Mouse (Mus musculus) neural tube, embryonic 15.5 days (tissue): ENCODE data around the gene Gga3. TPM values are rescaled to one million over a fixed set of nuclear protein-coding genes. Genes with fewer than 3 reads are reported as not detected.
"Not testable (repeated sequence)": the region's sequence is repeated elsewhere in the genome, so short reads cannot be mapped to it uniquely, and the experiment has no call there.

Experiments used
- ATAC-seq: fragments of 200-750 bp; cut with Nextera tagmentation; 2 replicates; pipeline ENCODE4 v1.8.0; 2017; ENCODE audit warnings: mild to moderate bottlenecking, moderate TSS enrichment, moderate library complexity; ENCODE audit not compliant: low FRiP score
- H3K27ac ChIP-seq: fragments of 300-500 bp; sonication (generic); replicated peaks from 2 replicates; pipeline ENCODE4 v1.5.1; 2015; ENCODE audit warnings: mild to moderate bottlenecking, inconsistent platforms
- H3K27me3 ChIP-seq: fragments of 300-500 bp; sonication (generic); replicated peaks from 2 replicates; pipeline ENCODE4 v1.6.1; 2015; ENCODE audit warnings: inconsistent platforms
- H3K36me3 ChIP-seq: fragments of 300-500 bp; sonication (generic); 2 replicates; pipeline ENCODE4 v1.6.1; 2015; ENCODE audit warnings: inconsistent platforms
- H3K4me1 ChIP-seq: fragments of 300-500 bp; sonication (generic); 2 replicates; pipeline ENCODE4 v1.6.1; 2015; ENCODE audit warnings: inconsistent platforms
- H3K4me2 ChIP-seq: fragments of 300-500 bp; sonication (generic); 2 replicates; pipeline ENCODE4 v1.6.1; 2015; ENCODE audit warnings: inconsistent platforms, mild to moderate bottlenecking, moderate library complexity
- H3K4me3 ChIP-seq: fragments of 300-500 bp; sonication (generic); replicated peaks from 2 replicates; pipeline ENCODE4 v1.5.1; 2015; ENCODE audit warnings: mild to moderate bottlenecking, inconsistent platforms
- H3K9ac ChIP-seq: fragments of 300-500 bp; sonication (generic); replicated peaks from 2 replicates; pipeline ENCODE4 v1.6.1; 2015; ENCODE audit warnings: mild to moderate bottlenecking, inconsistent platforms
- H3K9me3 ChIP-seq: fragments of 300-500 bp; sonication (generic); replicated peaks from 2 replicates; pipeline ENCODE4 v1.6.1; 2016; ENCODE audit warnings: inconsistent platforms
- WGBS: fragments of 180-500 bp; shearing (Covaris S2); methylation state at CpG from one replicate; pipeline ENCODE4 v1.1.7; 2015; ENCODE audit warnings: mixed read lengths; 5-methylcytosine and 5-hydroxymethylcytosine counted together
- polyA plus RNA-seq: library from polyadenylated mRNA; unstranded; fragments of >200 nt; fragmentation: Nextera tagmentation; extraction: Ambion mirVana; gene quantifications from 2 replicates; pipeline ENCODE4 v1.2.1, GENCODE M21; 2015

Gene Gga3
- 34.6 and 35.0 TPM in 2 replicates for polyA plus RNA-seq

GRCm38 (mm10) chr11:115603476-115604303 is at the start of gene Gga3, which contains the start of gene Mrps7:
Gga3 (minus strand) TSS chr11:115604051.
Mrps7 (plus strand) TSS chr11:115603925.
- peak; percentile 96 for ATAC-seq
- WGBS = under 1% methylated on average over 79 of the region's 93 CpGs

GRCm38 (mm10) chr11:115653194-115653593 is 49.3 kb upstream of the Gga3 start:
- no peak for ATAC-seq
- no peak overlapping the region for H3K9ac ChIP-seq
- no peak overlapping the region for H3K27ac ChIP-seq
- 85% methylated on average over 3 of the region's 3 CpGs for WGBS
- H3K27me3 ChIP-seq = no peaks in the 10 kb centered on the region
- H3K4me3 ChIP-seq = no peak overlapping the region
- 0 out of 2 replicates have a peak, but pooled peaks cover 6% of the 10 kb centered on the region for H3K4me1 ChIP-seq
- no peaks in the 10 kb centered on the region for H3K9me3 ChIP-seq
- H3K4me2 ChIP-seq = no peak overlapping the region
- H3K36me3 ChIP-seq = peaks cover 27% of the 10 kb centered on the region

More at GRCm38 (mm10) chr11:115603476-115604303, at the start of gene Gga3, which contains the start of gene Mrps7:
- Histone ChIP-seq H3K4me2 (peak within 1 kb of the TSS; percentile 92), H3K27me3 (no peaks in the 10 kb centered on the region), H3K9ac (peak within 1 kb of the TSS; percentile 94), H3K4me1 (peaks cover 38% of the 10 kb centered on the region), H3K4me3 (peak within 1 kb of the TSS; percentile 67), H3K9me3 (no peaks in the 10 kb centered on the region), H3K27ac (peak within 1 kb of the TSS; percentile 95), H3K36me3 (peaks cover 39% of the 10 kb centered on the region)

GRCm38 (mm10) chr11:115651680-115652079 is 47.8 kb upstream of the Gga3 start:
- Histone ChIP-seq H3K27me3 (no peaks in the 10 kb centered on the region), H3K9me3 (no peaks in the 10 kb centered on the region), H3K4me1 (0 out of 2 replicates have a peak, but pooled peaks cover 6% of the 10 kb centered on the region), H3K36me3 (peaks cover 33% of the 10 kb centered on the region), H3K9ac (no peak overlapping the region), H3K4me2 (no peak overlapping the region), H3K4me3 (no peak overlapping the region), H3K27ac (no peak overlapping the region)
- WGBS = 92% methylated on average over 3 of the region's 3 CpGs
- ATAC-seq = no peak

GRCm38 (mm10) chr11:115649706-115650105 is 45.9 kb upstream of the Gga3 start:
- WGBS = 63% methylated on average over 10 of the region's 10 CpGs
- Histone ChIP-seq H3K4me2 (no peak overlapping the region), H3K9me3 (no peaks in the 10 kb centered on the region), H3K27ac (peak overlapping the region; percentile 43; the same call in 1 of the 2 replicates), H3K4me1 (0 out of 2 replicates have a peak, but pooled peaks cover 4% of the 10 kb centered on the region), H3K9ac (no peak overlapping the region), H3K4me3 (no peak overlapping the region), H3K27me3 (no peaks in the 10 kb centered on the region), H3K36me3 (peaks cover 46% of the 10 kb centered on the region)
- no peak for ATAC-seq

GRCm38 (mm10) chr11:115647459-115647858 is 43.6 kb upstream of the Gga3 start:
- no peak overlapping the region for H3K4me3 ChIP-seq
- H3K9ac ChIP-seq = no peak overlapping the region
- no peaks in the 10 kb centered on the region for H3K9me3 ChIP-seq
- no peak overlapping the region for H3K27ac ChIP-seq
- WGBS = 65% methylated on average over 6 of the region's 6 CpGs
- H3K27me3 ChIP-seq = no peaks in the 10 kb centered on the region
- H3K36me3 ChIP-seq = peaks cover 49% of the 10 kb centered on the region
- H3K4me1 ChIP-seq = 0 out of 2 replicates have a peak, but pooled peaks cover 4% of the 10 kb centered on the region
- no peak for ATAC-seq
- no peak overlapping the region for H3K4me2 ChIP-seq

GRCm38 (mm10) chr11:115646439-115646838 is 42.6 kb upstream of the Gga3 start:
- no peaks in the 10 kb centered on the region for H3K9me3 ChIP-seq
- peaks cover 49% of the 10 kb centered on the region for H3K36me3 ChIP-seq
- 0 out of 2 replicates have a peak, but pooled peaks cover 4% of the 10 kb centered on the region for H3K4me1 ChIP-seq
- no peak for ATAC-seq
- H3K27me3 ChIP-seq = no peaks in the 10 kb centered on the region
- H3K4me2 ChIP-seq = no peak overlapping the region
- no peak overlapping the region for H3K27ac ChIP-seq
- H3K9ac ChIP-seq = no peak overlapping the region
- H3K4me3 ChIP-seq = no peak overlapping the region
- WGBS = 94% methylated on average over 9 of the region's 9 CpGs

GRCm38 (mm10) chr11:115645498-115645897 is 41.6 kb upstream of the Gga3 start:
- H3K36me3 ChIP-seq = peaks cover 49% of the 10 kb centered on the region
- not testable (repeated sequence) for ATAC-seq, H3K9ac ChIP-seq, H3K4me3 ChIP-seq, H3K9me3 ChIP-seq, H3K4me2 ChIP-seq, H3K27me3 ChIP-seq, H3K4me1 ChIP-seq, H3K27ac ChIP-seq
- WGBS = 91% methylated on average over 14 of the region's 14 CpGs

GRCm38 (mm10) chr11:115644308-115644707 is 40.5 kb upstream of the Gga3 start:
- no peak overlapping the region for H3K4me3 ChIP-seq
- no peaks in the 10 kb centered on the region for H3K27me3 ChIP-seq
- H3K4me1 ChIP-seq = no peaks in the 10 kb centered on the region
- H3K27ac ChIP-seq = no peak overlapping the region
- peaks cover 46% of the 10 kb centered on the region for H3K36me3 ChIP-seq
- 94% methylated on average over 13 of the region's 13 CpGs for WGBS
- no peak overlapping the region for H3K9ac ChIP-seq
- H3K4me2 ChIP-seq = no peak overlapping the region
- no peak for ATAC-seq
- H3K9me3 ChIP-seq = no peaks in the 10 kb centered on the region

- H3K9ac ChIP-seq = no peak overlapping the region
- ATAC-seq = no peak
- H3K4me2 ChIP-seq = no peak overlapping the region
- no peaks in the 10 kb centered on the region for H3K27me3 ChIP-seq
- 79% methylated on average over 10 of the region's 10 CpGs for WGBS
- H3K9me3 ChIP-seq = no peaks in the 10 kb centered on the region
- H3K36me3 ChIP-seq = peaks cover 35% of the 10 kb centered on the region
- H3K4me3 ChIP-seq = no peak overlapping the region
- no peaks in the 10 kb centered on the region for H3K4me1 ChIP-seq
- H3K27ac ChIP-seq = no peak overlapping the region
These were observed 39.4 kb upstream of the Gga3 start for GRCm38 (mm10) chr11:115643265-115643664.

- no peak overlapping the region for H3K27ac ChIP-seq
- 94% methylated on average over 2 of the region's 2 CpGs for WGBS
- no peaks in the 10 kb centered on the region for H3K4me1 ChIP-seq
- ATAC-seq = no peak
- H3K4me3 ChIP-seq = no peak overlapping the region
- H3K9ac ChIP-seq = no peak overlapping the region
- H3K9me3 ChIP-seq = no peaks in the 10 kb centered on the region
- no peaks in the 10 kb centered on the region for H3K27me3 ChIP-seq
- no peak overlapping the region for H3K4me2 ChIP-seq
- H3K36me3 ChIP-seq = peaks cover 30% of the 10 kb centered on the region
These were observed 38.9 kb upstream of the Gga3 start for GRCm38 (mm10) chr11:115642705-115643104.

GRCm38 (mm10) chr11:115641664-115642036 is 37.8 kb upstream of the Gga3 start:
- no peaks in the 10 kb centered on the region for H3K4me1 ChIP-seq
- H3K9ac ChIP-seq = no peak overlapping the region
- no peak overlapping the region for H3K4me3 ChIP-seq
- no peak overlapping the region for H3K4me2 ChIP-seq
- ATAC-seq = no peak
- no peaks in the 10 kb centered on the region for H3K9me3 ChIP-seq
- 93% methylated on average over 4 of the region's 4 CpGs for WGBS
- peaks cover 28% of the 10 kb centered on the region for H3K36me3 ChIP-seq
- H3K27ac ChIP-seq = no peak overlapping the region
- H3K27me3 ChIP-seq = no peaks in the 10 kb centered on the region
